25 mouse cellular contexts compared by ENCODE assay signal in the genomic region with DNA sequence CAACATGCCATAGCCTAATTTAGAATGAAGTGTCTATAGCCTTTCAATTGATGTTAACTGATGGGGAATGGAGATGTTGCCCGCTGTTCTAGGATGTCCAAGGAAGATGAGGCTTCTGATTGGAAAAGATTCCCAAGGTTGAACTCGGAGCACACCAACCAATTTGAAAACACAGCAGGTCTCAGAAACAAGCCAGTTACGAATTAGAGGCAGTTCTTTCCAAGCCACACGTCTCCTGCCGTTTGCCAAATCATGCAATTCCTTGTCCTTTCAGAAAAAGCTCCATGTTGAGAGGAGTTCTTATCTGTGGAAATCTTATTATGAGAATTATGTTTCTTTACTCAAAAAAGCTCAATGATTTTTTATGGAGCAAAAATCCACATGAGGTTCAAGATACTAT.
DNase-seq lines count a peak whose midpoint lies in the region; ATAC-seq and TF ChIP-seq lines count a peak whose summit lies in the region.
"Had no signal": no experiment of that assay in that cellular context is flagged by ENCODE, and none has a peak within 500 bp of the region (broad histone marks: within the 10 kb centered on the region; RNA-seq: fewer than 3 reads in every experiment).

No protein-coding gene starts in this region.

- H3K36me3 ChIP-seq in liver, embryonic 11.5 days (ENCODE audit: control insufficient read depth, insufficient read depth, low read length) = no peaks in the 10 kb centered on the region
- H3K36me3 ChIP-seq: embryonic facial prominence, embryonic 10.5 days; embryonic facial prominence, embryonic 13.5 days; forebrain, embryonic 12.5 days; forebrain, embryonic 15.5 days; heart, embryonic 12.5 days; heart, embryonic 15.5 days; hindbrain, embryonic 10.5 days; hindbrain, embryonic 13.5 days; intestine, embryonic 15.5 days had no signal

- no peak overlapping the region for H3K4me3 ChIP-seq in liver, embryonic 11.5 days (ENCODE audit: low read depth, low read length)
- H3K4me3 ChIP-seq: embryonic facial prominence, embryonic 10.5 days; embryonic facial prominence, embryonic 13.5 days; erythroblast, embryonic 14.5 days; forebrain, embryonic 12.5 days; forebrain, embryonic 15.5 days; heart, embryonic 12.5 days; heart, embryonic 15.5 days; hindbrain, embryonic 10.5 days; hindbrain, embryonic 13.5 days; intestine, embryonic 15.5 days had no signal

- H3K4me2 ChIP-seq in liver, embryonic 11.5 days = no peak overlapping the region
- H3K4me2 ChIP-seq: embryonic facial prominence, embryonic 13.5 days; forebrain, embryonic 12.5 days; forebrain, embryonic 15.5 days; heart, embryonic 12.5 days; heart, embryonic 15.5 days; hindbrain, embryonic 13.5 days; intestine, embryonic 15.5 days had no signal

- no peak overlapping the region for H3K9ac ChIP-seq in liver, embryonic 11.5 days (ENCODE audit: low read depth, low read length)
- H3K9ac ChIP-seq: embryonic facial prominence, embryonic 13.5 days; forebrain, embryonic 12.5 days; forebrain, embryonic 15.5 days; heart, embryonic 12.5 days; heart, embryonic 15.5 days; hindbrain, embryonic 13.5 days; intestine, embryonic 15.5 days had no signal

- H3K27me3 ChIP-seq in liver, embryonic 11.5 days (replicated peaks; ENCODE audit: control insufficient read depth, insufficient read depth, low read length) = no peaks in the 10 kb centered on the region
- H3K27me3 ChIP-seq: forebrain, embryonic 12.5 days; forebrain, embryonic 15.5 days; heart, embryonic 12.5 days; heart, embryonic 15.5 days; hindbrain, embryonic 13.5 days; intestine, embryonic 15.5 days had no signal

- TF ChIP-seq POLR2A in brain, embryonic 14.5 days (IDR thresholded peaks at IDR 0.05; ENCODE audit: borderline replicate concordance, extremely low read depth, insufficient read depth, insufficient read length, poor library complexity, severe bottlenecking) = no peak

- no peak overlapping the region for H3K27ac ChIP-seq in liver, embryonic 11.5 days (ENCODE audit: low read depth, low read length)
- H3K27ac ChIP-seq: embryonic facial prominence, embryonic 10.5 days; embryonic facial prominence, embryonic 13.5 days; forebrain, embryonic 12.5 days; heart, embryonic 15.5 days; hindbrain, embryonic 10.5 days; hindbrain, embryonic 13.5 days; intestine, embryonic 15.5 days had no signal

- DNase-seq in cerebellum, adult 9-10 months = peak; percentile 4
- no peak for DNase-seq in cerebellum, adult 8-10 months
- DNase-seq in brain, embryonic 14.5 days (ENCODE audit: low read depth) = peak; percentile 12
- DNase-seq in cerebellum, adult 9-11 months = peak; percentile 4
- no peak for DNase-seq in liver, embryonic 11.5 days (ENCODE audit: low spot score)
- DNase-seq in right cerebral cortex, adult 2 months (ENCODE audit: low spot score in 2 of 2) = no peak
- DNase-seq: adrenal gland, adult 2 months; adrenal gland, postnatal 14 days; embryo, embryonic 11 days; gastrocnemius, postnatal 25 days; heart, adult 18-20 months; heart, postnatal 10 days; heart, postnatal 36 days had no signal

- H3K9me3 ChIP-seq in liver, embryonic 11.5 days (ENCODE audit: control insufficient read depth, low read length) = no peaks in the 10 kb centered on the region
- H3K9me3 ChIP-seq: embryonic facial prominence, embryonic 10.5 days; embryonic facial prominence, embryonic 13.5 days; forebrain, embryonic 12.5 days; forebrain, embryonic 15.5 days; heart, embryonic 12.5 days; heart, embryonic 15.5 days; hindbrain, embryonic 10.5 days; hindbrain, embryonic 13.5 days; intestine, embryonic 15.5 days had no signal

- no peak for TF ChIP-seq CTCF in brain, embryonic 14.5 days (IDR thresholded peaks at IDR 0.05; ENCODE audit: borderline replicate concordance, extremely low read depth, insufficient read depth, insufficient read length)

- 85% methylated on average over 5 of the region's 5 CpGs for WGBS in liver, embryonic 11.5 days

- ATAC-seq in liver, embryonic 11.5 days (replicated peaks; ENCODE audit: low FRiP score) = no peak
- ATAC-seq: CD4-positive, CD25-positive, alpha-beta regulatory T cell, adult 4 months; forebrain, embryonic 15.5 days; hindbrain, embryonic 16.5 days; intestine, embryonic 15.5 days had no signal

- no peaks in the 10 kb centered on the region for H3K4me1 ChIP-seq in liver, embryonic 11.5 days (replicated peaks; ENCODE audit: control insufficient read depth, insufficient read depth, low read length)
- H3K4me1 ChIP-seq: embryonic facial prominence, embryonic 13.5 days; forebrain, embryonic 12.5 days; forebrain, embryonic 15.5 days; heart, embryonic 12.5 days; heart, embryonic 15.5 days; hindbrain, embryonic 10.5 days; hindbrain, embryonic 13.5 days; intestine, embryonic 15.5 days had no signal

Comparison
In these comparisons a context has a peak if more than half of its experiments do, and no peak if none do; other contexts are left out.
1. DNase-seq: peak in cerebellum, adult 9-10 months (single experiment), brain, embryonic 14.5 days (single experiment) and cerebellum, adult 9-11 months (single experiment); none in cerebellum, adult 8-10 months (single experiment), liver, embryonic 11.5 days (single experiment) and right cerebral cortex, adult 2 months (0 of 2).